Mouse (Mus musculus): ENCODE data around the gene Ugt3a1.
"Not testable (repeated sequence)": the region's sequence is repeated elsewhere in the genome, so short reads cannot be mapped to it uniquely, and the experiment has no call there.

Ugt3a1 gene

GRCm38 (mm10) chr15:9276838-9277295 lies at the start of gene Ugt3a1:
TSS of gene Ugt3a1 (plus strand) at chr15:9276888.
- no peak for DNase-seq (ENCODE audit: low read depth in 2 of 2, low spot score in 2 of 2)

DNA sequence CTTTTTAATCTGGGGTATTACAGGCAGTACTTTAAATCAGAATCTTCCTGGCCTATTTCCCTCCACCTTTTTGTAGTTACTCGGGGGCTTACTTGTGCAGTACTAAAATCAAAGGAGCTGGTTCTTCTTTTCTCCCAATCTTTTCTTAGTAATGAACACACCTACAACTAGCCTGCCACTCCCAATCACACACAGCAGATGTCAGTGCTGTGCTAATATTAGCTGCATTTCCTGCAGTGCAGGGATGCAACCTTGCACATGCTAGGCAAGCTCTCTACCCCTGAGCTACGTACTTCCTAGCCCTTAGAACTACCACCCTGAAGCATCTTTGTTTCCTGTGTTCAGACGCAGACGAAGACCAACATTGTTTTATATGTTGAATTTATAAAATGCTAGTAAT lies 45.8 kb upstream of the Ugt3a1 start:
- DNase-seq (ENCODE audit: low read depth in 2 of 2, low spot score in 2 of 2) = not testable (repeated sequence)

- no peak for DNase-seq (ENCODE audit: low read depth in 2 of 2, low spot score in 2 of 2)
Observed at GRCm38 (mm10) chr15:9246345-9246744, 30.3 kb upstream of the Ugt3a1 start.

DNA sequence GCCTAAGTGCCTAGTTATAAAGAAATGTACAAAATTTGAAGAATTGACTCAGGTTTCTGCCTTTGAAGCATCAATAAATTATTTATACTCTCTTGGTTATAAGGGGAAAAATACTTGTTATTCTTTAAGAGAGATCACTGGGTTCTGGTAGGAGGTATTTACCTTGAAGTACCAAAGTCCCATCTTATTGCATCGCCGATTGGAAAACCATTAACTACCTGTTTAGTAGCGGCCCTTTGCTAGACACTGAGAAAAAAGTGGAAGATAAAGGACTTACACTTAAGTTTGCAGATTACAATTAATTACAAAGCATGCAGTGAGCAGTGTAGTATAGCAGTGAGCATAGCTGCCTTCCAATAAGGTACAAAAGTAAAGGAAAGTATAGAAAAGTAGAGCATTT lies 23.8 kb upstream of the Ugt3a1 start:
- DNase-seq (ENCODE audit: low read depth in 2 of 2, low spot score in 2 of 2) = no peak

DNA sequence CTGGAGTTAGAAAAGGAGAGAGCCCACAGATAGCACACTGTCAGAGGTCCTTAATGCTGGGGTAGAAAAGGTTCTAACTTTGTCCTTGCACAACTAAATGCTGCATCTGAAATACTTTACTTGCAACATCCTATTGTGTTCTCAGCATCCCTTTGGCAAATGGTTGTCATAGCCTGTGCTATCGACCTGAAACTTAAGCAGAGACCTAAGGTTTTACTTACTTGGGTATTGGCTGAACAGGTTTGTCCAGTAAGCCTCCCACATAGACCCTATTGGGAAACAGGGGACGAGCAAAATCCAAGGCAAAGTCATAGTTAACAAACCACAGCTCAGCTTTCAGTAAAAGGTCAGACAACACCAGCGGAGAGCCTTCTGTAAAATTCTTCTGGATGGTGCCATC lies 16.1 kb upstream of the Ugt3a1 start:
- DNase-seq (ENCODE audit: low read depth in 2 of 2, low spot score in 2 of 2) = no peak

GRCm38 (mm10) chr15:9271876-9272275 lies 4.8 kb upstream of the Ugt3a1 start:
- no peak for DNase-seq (ENCODE audit: low read depth in 2 of 2, low spot score in 2 of 2)

DNA sequence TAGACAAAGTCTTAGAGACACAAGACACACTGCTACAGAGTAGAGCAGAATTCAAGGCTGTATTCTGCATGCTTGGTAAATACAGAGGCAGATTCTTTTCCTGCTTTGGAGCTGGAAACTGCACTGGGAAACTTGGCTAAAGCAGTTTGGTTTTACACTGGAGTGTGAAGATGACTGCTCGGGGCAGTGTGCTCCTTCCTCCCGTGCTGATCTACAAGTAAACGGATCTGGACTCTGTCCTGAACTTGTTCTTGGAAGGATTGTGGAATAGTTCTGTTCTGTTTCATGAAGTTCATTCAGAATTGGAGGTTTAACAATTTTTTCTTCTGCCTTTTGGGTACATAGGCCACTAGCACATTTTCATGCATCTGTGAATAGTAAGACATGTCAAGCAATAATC lies 2.3 kb downstream of the Ugt3a1 start:
- no peak for DNase-seq (ENCODE audit: low read depth in 2 of 2, low spot score in 2 of 2)

DNA sequence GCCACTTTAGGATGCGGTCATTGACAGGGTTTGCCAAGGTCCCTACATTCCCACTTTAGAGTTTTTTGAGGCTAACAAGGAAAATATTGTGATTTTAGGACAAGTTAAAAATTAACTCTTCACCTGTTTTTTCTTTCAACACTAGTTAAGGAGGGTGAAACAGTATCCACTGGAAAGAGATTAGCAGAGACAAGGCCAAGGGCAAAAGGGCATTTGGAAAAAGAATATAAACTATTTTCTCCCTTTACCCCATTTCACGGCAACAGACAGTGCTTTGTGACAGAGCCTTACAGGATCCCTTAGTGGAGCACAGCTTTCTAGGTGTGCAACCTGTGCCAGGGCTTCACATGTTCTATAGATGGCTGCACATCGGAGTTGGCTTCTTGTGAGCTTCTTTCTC lies 2.9 kb downstream of the Ugt3a1 start:
- no peak for DNase-seq (ENCODE audit: low read depth in 2 of 2, low spot score in 2 of 2)

DNA sequence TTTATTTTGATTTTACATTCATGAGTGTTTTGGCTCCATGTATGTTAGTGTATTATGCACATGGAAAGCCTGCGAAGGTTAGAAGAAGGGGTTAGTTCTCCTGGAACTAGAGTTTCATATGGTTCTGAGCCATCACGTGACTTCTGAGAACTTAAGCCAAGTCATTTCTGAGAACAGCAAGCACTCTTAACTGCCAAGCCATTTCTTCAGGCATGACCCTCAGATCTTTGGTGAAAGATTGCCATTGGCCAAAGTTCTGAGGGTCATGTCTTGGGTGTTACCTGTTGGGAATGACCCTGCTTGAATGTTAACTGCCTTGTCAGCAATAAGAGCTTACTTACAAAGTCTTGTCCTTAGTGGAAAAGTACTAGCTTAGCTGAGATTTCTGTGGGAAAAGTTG lies 6.5 kb downstream of the Ugt3a1 start:
- DNase-seq (ENCODE audit: low read depth in 2 of 2, low spot score in 2 of 2) = no peak

- DNase-seq (ENCODE audit: low read depth in 2 of 2, low spot score in 2 of 2) = no peak
Observed at GRCm38 (mm10) chr15:9289660-9290059, 13.0 kb downstream of the Ugt3a1 start.

DNA sequence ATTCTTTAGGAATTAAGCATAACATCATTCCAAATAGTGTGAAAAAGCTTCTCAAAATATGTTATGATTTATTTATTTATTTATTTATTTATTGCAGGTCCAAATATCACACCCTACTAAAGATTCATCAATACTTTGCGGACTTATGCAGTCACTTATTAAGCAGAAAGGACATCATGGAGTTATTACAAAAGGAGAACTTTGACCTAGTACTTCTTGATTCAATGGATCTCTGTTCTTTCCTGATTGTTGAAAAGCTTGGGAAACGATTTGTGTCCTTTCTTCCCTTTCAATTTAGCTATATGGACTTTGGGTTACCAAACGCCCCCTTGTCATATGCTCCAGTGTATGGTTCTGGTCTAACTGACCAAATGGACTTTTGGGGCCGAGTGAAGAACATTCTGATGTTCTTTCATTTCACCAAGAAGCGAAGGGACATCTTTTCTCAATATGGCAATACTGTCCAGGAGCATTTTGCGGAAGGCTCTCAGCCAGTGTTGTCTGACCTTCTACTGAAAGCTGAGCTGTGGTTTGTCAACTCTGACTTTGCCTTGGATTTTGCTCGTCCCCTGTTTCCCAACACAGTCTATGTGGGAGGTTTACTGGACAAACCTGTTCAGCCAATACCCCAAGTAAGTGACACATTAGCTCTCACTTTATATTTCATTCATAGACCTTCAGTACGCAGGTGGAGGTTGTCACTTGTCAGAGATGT lies 29.4 kb downstream of the Ugt3a1 start:
- DNase-seq (ENCODE audit: low read depth in 2 of 2, low spot score in 2 of 2) = no peak

DNA sequence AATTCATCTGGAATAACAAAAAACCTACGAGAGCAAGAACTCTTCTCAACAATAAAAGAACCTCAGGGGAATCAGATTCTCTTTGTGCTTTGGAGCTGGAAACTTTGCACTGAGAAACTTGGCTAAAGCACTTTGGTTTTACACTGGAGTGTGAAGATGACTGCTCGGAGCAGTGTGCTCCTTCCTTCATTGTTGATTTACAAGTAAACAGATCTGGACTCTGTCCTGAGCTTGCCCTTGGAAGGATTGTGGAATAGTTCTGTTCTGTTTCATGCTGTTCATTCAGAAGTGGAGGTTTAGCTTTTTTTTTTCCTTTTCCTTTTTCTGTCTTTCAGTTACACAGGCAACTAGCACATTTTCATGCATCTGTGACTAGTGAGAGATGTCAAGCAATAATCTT lies 57.9 kb downstream of the Ugt3a1 start:
- DNase-seq (ENCODE audit: low read depth in 2 of 2, low spot score in 2 of 2) = no peak

- DNase-seq (ENCODE audit: low read depth in 2 of 2, low spot score in 2 of 2) = no peak
Observed at GRCm38 (mm10) chr15:9335341-9335740, 58.7 kb downstream of the Ugt3a1 start, which contains the start of gene Ugt3a2. TSS of gene Ugt3a2 (plus strand) at chr15:9335550.

DNA sequence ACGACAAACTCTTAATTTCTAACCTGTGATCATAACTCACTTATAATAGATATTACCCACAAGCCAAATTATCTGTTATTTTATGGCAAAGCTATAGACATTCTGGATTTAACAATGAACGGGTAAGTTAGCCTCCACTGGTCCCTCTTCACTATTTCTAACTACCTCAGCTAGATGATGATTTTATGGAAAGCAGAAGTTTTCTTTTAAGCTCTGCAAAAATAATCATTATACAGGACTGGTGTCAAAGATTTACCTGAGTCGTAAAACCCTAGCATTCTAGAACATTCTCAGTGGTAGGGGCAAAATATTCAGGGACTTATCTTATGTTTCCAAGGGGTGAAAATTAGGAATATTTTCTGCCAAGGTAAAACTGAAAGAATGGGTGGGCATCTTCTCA lies 59.9 kb downstream of the Ugt3a1 start:
- DNase-seq (ENCODE audit: low read depth in 2 of 2, low spot score in 2 of 2) = no peak

DNA sequence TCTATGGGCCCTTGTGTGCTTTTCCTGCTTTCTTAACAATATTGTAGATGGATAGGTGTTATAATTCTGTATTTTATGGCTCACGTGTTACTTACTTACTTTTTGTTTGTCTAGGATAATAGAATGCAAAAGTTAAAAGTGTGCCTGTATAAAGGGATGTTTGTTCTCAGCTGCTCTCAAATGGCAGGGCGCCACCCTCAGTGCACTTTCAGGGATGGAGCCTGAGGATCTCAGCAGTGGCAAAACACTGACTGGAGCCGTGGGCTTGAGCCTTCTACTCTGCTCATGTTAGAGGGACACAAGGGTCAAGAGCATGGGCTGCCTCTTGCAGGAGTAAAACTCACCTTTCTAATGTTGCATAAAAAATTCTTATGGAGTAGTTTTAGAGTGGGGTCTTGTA lies 60.3 kb downstream of the Ugt3a1 start:
- no peak for DNase-seq (ENCODE audit: low read depth in 2 of 2, low spot score in 2 of 2)

GRCm38 (mm10) chr15:9348739-9349138 lies 72.1 kb downstream of the Ugt3a1 start:
- no peak for DNase-seq (ENCODE audit: low read depth in 2 of 2, low spot score in 2 of 2)

DNA sequence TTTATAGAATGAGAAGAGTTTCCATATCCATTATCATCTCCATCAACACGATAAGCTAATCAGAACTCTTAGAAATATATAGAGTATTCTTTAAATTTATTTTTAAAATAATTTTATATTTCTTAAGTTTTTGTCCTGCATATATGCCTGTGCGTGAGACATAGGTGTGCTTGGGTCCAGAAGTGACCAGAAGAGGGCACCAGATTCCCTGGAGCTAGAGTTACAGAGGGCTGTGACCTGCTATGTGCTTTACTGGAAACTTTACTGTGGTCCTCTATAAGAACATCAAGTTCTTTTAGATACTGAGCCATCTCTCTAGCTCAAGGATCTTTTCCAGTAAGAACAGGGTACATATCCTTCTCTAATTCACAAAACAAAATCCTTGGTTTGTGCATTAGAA lies 86.1 kb downstream of the Ugt3a1 start:
- no peak for DNase-seq (ENCODE audit: low read depth in 2 of 2, low spot score in 2 of 2)

Measured in CD8-positive naive resting alpha-beta T cell, adult 2 months (primary cell).